Mouse (Mus musculus) c-Kit-positive CD71-negative TER-119-negative erythroid progenitor cells, embryonic 14.5 days (primary cell): ENCODE data around the gene Aoah.

Experiments
- DNase-seq: peaks from one replicate; pipeline ENCODE4 v3.0.0-alpha.2; 2013; ENCODE audit warnings: low read depth

Gene Aoah

GRCm38 (mm10) chr13:20916698-20917511 lies 123.0 kb downstream of the Aoah start:
- DNase-seq = no peak

- DNase-seq = no peak
These were observed 126.5 kb downstream of the Aoah start for GRCm38 (mm10) chr13:20920401-20920800.

GRCm38 (mm10) chr13:20936016-20936415 lies 142.1 kb downstream of the Aoah start:
- DNase-seq = no peak

- peak; percentile 25 for DNase-seq
These were observed 143.5 kb downstream of the Aoah start for GRCm38 (mm10) chr13:20937452-20937851.

GRCm38 (mm10) chr13:20939099-20939498 lies 145.2 kb downstream of the Aoah start:
- DNase-seq = no peak

GRCm38 (mm10) chr13:20940389-20940788 lies 146.5 kb downstream of the Aoah start:
- DNase-seq = peak; percentile 19

- DNase-seq = no peak
These were observed 147.8 kb downstream of the Aoah start for GRCm38 (mm10) chr13:20941707-20942106.

- no peak for DNase-seq
These were observed 169.2 kb downstream of the Aoah start for GRCm38 (mm10) chr13:20963086-20963485.

- DNase-seq = no peak
These were observed 187.6 kb downstream of the Aoah start for GRCm38 (mm10) chr13:20981234-20982230.

GRCm38 (mm10) chr13:20985510-20985909 lies 191.6 kb downstream of the Aoah start:
- DNase-seq = no peak

- no peak for DNase-seq
These were observed 192.0 kb downstream of the Aoah start for GRCm38 (mm10) chr13:20985961-20986360.

- DNase-seq = no peak
These were observed 211.3 kb downstream of the Aoah start for GRCm38 (mm10) chr13:21005238-21005637.

- DNase-seq = no peak
These were observed 211.9 kb downstream of the Aoah start for GRCm38 (mm10) chr13:21005642-21006320.

- no peak for DNase-seq
These were observed 212.4 kb downstream of the Aoah start for GRCm38 (mm10) chr13:21006321-21006653.

GRCm38 (mm10) chr13:21013659-21014058 lies 219.7 kb downstream of the Aoah start:
- no peak for DNase-seq

GRCm38 (mm10) chr13:21024831-21025230 lies 230.9 kb downstream of the Aoah start:
- no peak for DNase-seq

GRCm38 (mm10) chr13:21033176-21033575 lies 239.3 kb downstream of the Aoah start:
- no peak for DNase-seq

- DNase-seq = no peak
These were observed 241.1 kb downstream of the Aoah start for GRCm38 (mm10) chr13:21035011-21035410.

GRCm38 (mm10) chr13:21035981-21036380 lies 242.1 kb downstream of the Aoah start:
- DNase-seq = no peak

- DNase-seq = no peak
These were observed 246.8 kb downstream of the Aoah start for GRCm38 (mm10) chr13:21040589-21041199.

GRCm38 (mm10) chr13:21050118-21050517 lies 256.2 kb downstream of the Aoah start:
- DNase-seq = no peak

GRCm38 (mm10) chr13:21066021-21066420 lies 272.1 kb downstream of the Aoah start:
- no peak for DNase-seq
